Mouse (Mus musculus): ENCODE measurements at regions not wholly inside any gene's neighbourhood (a gene's known extent, or its start where the extent isn't known, plus 50 kb on each side); places are given as distances from the start of the nearest gene placed in this dataset.

DNA sequence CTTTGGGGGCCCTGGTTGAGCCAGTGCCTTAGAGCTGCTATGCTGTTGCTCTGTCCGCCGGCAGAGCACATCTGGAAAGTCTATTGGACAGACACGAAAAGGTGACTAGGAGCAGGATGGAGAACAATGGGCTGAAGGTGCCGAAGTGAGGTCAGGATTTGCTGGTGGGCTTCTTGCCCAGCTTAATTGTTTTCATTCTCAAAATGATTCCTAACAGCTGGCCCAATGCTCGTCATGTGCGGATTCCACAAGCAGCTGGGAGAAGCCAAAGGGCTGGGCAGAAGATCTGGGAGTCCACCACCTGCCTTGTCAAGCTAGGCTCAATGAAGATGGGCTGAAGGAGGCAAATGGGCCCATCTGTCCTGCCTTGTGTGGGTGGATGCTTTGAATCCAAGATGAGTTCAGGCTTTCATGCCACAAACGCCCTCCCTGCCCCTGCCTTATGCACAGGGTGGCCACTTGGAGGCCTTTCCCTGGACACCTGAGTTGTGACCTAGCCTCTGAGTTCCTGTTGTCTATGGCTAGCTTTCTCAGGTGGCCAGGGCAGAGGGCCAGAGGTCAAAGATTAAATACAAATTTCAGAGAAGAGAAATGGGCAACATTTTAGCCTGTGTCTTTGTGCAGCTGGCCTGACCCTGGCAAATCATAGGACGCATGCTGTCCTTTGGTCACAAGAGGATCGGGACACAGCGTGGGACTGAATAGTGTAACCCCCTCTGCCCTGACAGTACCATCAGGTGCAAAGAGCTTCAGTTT is 95.9 kb downstream of the Snx19 start:
- dilution Hi-C loops (cut with MboI; ENCODE audit: extremely low pct_ligation_motif_present, extremely low pct_unique_long_range_greater_than_20kb, low sequenced_read_pairs) = no loop called here
- H3K79me2 ChIP-seq (replicated peaks; ENCODE audit: control insufficient read depth, extremely low read depth, insufficient read depth, poor library complexity, severe bottlenecking) = no peaks in the 10 kb centered on the region

GRCm38 (mm10) chr9:30521556-30522240 is 94.8 kb downstream of the Snx19 start:
- dilution Hi-C loops (cut with MboI; ENCODE audit: extremely low pct_ligation_motif_present, extremely low pct_unique_long_range_greater_than_20kb, low sequenced_read_pairs) (no loop called here), in situ Hi-C loops (cut with MboI; ENCODE audit: low pct_ligation_motif_present, low pct_unique_long_range_greater_than_20kb, low sequenced_read_pairs) (no loop called here)

More for the DNA sequence above, 95.9 kb downstream of the Snx19 start:
- in situ Hi-C loops (cut with MboI; ENCODE audit: low pct_ligation_motif_present, low pct_unique_long_range_greater_than_20kb, low sequenced_read_pairs) = no loop called here
- Histone ChIP-seq H3K4me2 (ENCODE audit: insufficient read depth, low read depth, poor library complexity, severe bottlenecking) (no peak overlapping the region), H3K9ac (ENCODE audit: insufficient read depth, low read depth) (no peak overlapping the region), H3K9me3 (replicated peaks; ENCODE audit: low read length) (no peaks in the 10 kb centered on the region), H3K36me3 (replicated peaks in 1 of 2; ENCODE audit: control insufficient read depth in 1 of 2, insufficient read depth in 1 of 2, low read length in 1 of 2) (no peaks in the 10 kb centered on the region), H3K4me3 (replicated peaks in 1 of 3; ENCODE audit: low read depth in 2 of 3, low read length in 2 of 3, poor library complexity in 1 of 3) (no peak overlapping the region), H3K27me3 (replicated peaks) (no peaks in the 10 kb centered on the region), H3K27ac (ENCODE audit: insufficient read depth, low read depth) (no peak overlapping the region), H3K4me1 (ENCODE audit: control insufficient read depth in 1 of 2, insufficient read depth in 2 of 2) (peaks cover 10 to 30% of the 10 kb centered on the region in 2 experiments; a peak in 3 of 4 replicates)
- no peak for DNase-seq (ENCODE audit: extremely low read depth)
- TF ChIP-seq KAT2A (IDR thresholded peaks at IDR 0.05; ENCODE audit: insufficient replicate concordance, low read length) = no peak
- TF ChIP-seq CHD1 (IDR thresholded peaks at IDR 0.05; ENCODE audit: low read depth, low read length) = no peak
- TF ChIP-seq CTCF (conservative IDR thresholded peaks at IDR 0.05 in 1 of 2, IDR thresholded peaks at IDR 0.05 in 1 of 2; ENCODE audit: low read depth in 2 of 2, low read length in 2 of 2) = no peak
- TF ChIP-seq ETS1 (conservative IDR thresholded peaks at IDR 0.05; ENCODE audit: low read depth, low read length) = no peak
- TF ChIP-seq SIN3A (IDR thresholded peaks at IDR 0.05; ENCODE audit: low read length) = no peak
- TF ChIP-seq MAFK (IDR thresholded peaks at IDR 0.05; ENCODE audit: insufficient replicate concordance, low read length) = no peak
- no peak for TF ChIP-seq ZMIZ1 (IDR thresholded peaks at IDR 0.05; ENCODE audit: low read depth, low read length)
- TF ChIP-seq ZKSCAN1 (IDR thresholded peaks at IDR 0.05; ENCODE audit: borderline replicate concordance, low read depth, low read length) = no peak
- TF ChIP-seq NRF1 (IDR thresholded peaks at IDR 0.05; ENCODE audit: low read depth, low read length) = no peak
- no peak for TF ChIP-seq GABPA (IDR thresholded peaks at IDR 0.05; ENCODE audit: insufficient replicate concordance, low read depth, low read length)
- no peak for TF ChIP-seq USF1 (IDR thresholded peaks at IDR 0.05; ENCODE audit: low read depth, low read length)
- TF ChIP-seq ZC3H11A (IDR thresholded peaks at IDR 0.05; ENCODE audit: low read depth, low read length) = no peak
- TF ChIP-seq EP300 (IDR thresholded peaks at IDR 0.05; ENCODE audit: low read length) = no peak
- TF ChIP-seq MXI1 (IDR thresholded peaks at IDR 0.05; ENCODE audit: low read depth, low read length) = no peak

More at GRCm38 (mm10) chr9:30521556-30522240, 94.8 kb downstream of the Snx19 start:
- Histone ChIP-seq H3K9me3 (replicated peaks; ENCODE audit: low read length) (no peaks in the 10 kb centered on the region), H3K27ac (ENCODE audit: insufficient read depth, low read depth) (no peak overlapping the region), H3K27me3 (replicated peaks) (no peaks in the 10 kb centered on the region), H3K4me3 (replicated peaks in 1 of 3; ENCODE audit: low read depth in 2 of 3, low read length in 2 of 3, poor library complexity in 1 of 3) (no peak overlapping the region), H3K79me2 (replicated peaks; ENCODE audit: control insufficient read depth, extremely low read depth, insufficient read depth, poor library complexity, severe bottlenecking) (no peaks in the 10 kb centered on the region), H3K4me2 (ENCODE audit: insufficient read depth, low read depth, poor library complexity, severe bottlenecking) (no peak overlapping the region), H3K36me3 (replicated peaks in 1 of 2; ENCODE audit: control insufficient read depth in 1 of 2, insufficient read depth in 1 of 2, low read length in 1 of 2) (no peaks in the 10 kb centered on the region), H3K4me1 (ENCODE audit: control insufficient read depth in 1 of 2, insufficient read depth in 2 of 2) (peaks cover 13 to 38% of the 10 kb centered on the region in 2 experiments), H3K9ac (ENCODE audit: insufficient read depth, low read depth) (no peak overlapping the region)
- TF ChIP-seq HCFC1 (IDR thresholded peaks at IDR 0.05; ENCODE audit: low read depth, low read length) (no peak), E2F4 (IDR thresholded peaks at IDR 0.05; ENCODE audit: insufficient replicate concordance, low read depth, low read length) (no peak), MAZ (IDR thresholded peaks at IDR 0.05; ENCODE audit: low read depth, low read length) (no peak), CHD2 (IDR thresholded peaks at IDR 0.05; ENCODE audit: low read length) (no peak), SIN3A (IDR thresholded peaks at IDR 0.05; ENCODE audit: low read length) (no peak), EP300 (IDR thresholded peaks at IDR 0.05; ENCODE audit: low read length) (no peak), MAX (IDR thresholded peaks at IDR 0.05; ENCODE audit: low read length) (no peak), KAT2A (IDR thresholded peaks at IDR 0.05; ENCODE audit: insufficient replicate concordance, low read length) (no peak), POLR2A (IDR thresholded peaks at IDR 0.05; ENCODE audit: low read depth, low read length) (no peak)
- DNase-seq (ENCODE audit: extremely low read depth) = no peak

Data from CH12.LX (cell line).